Mouse (Mus musculus): ENCODE measurements around the gene Suclg2.

Suclg2 gene

DNA sequence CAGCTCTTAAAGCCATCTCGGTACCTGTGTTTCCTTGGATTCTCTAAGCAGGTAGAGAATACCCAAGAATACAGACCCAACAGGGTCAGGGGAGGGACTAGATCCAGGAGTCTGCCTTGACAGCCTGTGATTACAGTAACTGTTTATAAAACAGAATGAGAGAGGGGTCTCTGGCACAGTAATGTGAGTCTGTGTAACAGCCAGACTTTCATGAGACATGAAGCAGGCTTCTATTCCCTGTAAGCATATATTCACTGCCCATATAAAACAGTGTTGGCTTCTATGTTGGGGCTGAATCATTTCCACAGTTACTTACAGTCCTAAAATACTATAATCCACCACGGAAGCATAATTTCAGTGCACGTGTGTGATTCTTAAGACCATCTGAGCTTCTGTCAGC is 19.3 kb downstream of the Suclg2 start:
- no peak for DNase-seq

- DNase-seq: no peak
These were observed 20.0 kb downstream of the Suclg2 start for GRCm38 (mm10) chr6:95698536-95699162.

DNA sequence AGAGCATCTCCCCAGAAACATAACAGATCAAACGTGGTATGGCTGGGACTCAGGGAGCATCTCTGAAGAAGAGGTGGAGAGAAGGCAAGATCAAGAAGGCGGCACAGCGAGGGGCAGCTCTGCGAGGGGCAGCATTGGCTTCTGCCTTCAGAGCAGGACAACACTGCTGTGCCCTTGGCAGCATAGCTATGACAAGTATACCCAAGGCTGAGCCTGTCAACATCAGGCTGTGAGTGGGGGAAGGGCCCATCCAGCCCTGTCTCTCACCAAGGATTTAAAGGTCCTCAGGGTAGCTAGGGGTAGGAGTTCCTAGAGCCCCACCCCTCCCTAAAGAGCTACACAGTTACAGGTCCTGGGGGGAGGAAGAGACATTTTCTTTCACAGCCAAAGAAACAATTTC is 23.7 kb downstream of the Suclg2 start:
- no peak for DNase-seq

DNA sequence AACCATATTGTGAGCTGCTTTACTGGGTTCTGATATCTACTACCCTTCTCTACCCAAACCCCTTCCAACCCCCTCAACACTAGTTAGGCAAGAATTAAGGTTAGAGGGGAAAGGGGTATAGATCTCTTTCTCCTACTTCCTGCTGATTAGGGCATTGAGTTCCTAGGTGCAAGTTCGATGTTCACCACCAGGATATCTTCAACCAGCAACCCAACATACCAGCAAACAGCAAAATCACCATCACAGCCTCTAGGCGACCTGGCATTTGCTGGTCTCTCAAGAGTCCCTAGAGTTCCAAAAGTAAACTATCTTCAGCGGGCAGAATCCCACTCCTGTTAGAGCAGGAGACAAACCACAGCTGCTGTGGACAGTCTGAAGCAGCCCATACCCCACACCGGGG is 33.4 kb downstream of the Suclg2 start:
- no peak for DNase-seq

DNA sequence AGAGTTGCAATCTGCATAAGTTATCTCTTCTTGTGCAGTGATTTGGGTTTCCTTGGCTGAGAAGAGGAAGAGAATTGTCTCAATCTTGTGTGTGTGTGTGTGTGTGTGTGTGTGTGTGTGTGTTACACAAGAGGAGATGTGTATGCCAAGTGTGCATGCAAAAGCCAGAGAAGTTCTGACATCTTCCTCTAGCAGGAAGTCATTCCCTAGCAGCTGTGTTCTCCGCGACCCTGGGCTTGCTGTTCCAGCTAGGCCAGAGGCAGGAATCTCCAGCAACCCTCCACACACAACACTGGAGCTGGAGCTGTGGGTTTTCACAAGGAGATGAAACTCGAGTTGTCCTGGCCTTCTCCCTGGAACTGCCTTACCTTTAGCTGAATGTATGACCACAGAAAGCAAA is 38.9 kb downstream of the Suclg2 start:
- no peak for DNase-seq

- no peak for DNase-seq
These were observed 39.3 kb downstream of the Suclg2 start for GRCm38 (mm10) chr6:95679261-95679660.

DNA sequence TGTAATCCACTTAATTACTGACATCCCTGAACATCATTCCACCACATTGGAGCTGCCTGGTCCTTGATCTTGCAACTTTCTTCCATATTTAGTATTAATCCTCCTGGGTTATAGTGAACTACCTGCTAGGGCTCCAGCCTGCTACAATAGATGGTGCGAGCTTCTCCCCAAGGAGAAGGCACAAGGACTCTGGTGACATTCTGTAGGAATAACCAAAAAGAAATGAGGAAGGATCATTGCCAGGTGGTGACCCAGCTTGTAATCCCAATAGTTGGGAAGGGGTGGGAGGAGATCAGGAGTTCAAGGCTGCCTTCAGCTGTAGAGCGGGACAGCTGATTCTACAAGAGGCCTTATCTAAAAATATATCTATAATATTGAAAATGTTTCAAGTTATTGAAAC is 41.6 kb downstream of the Suclg2 start:
- DNase-seq: no peak

GRCm38 (mm10) chr6:95676439-95676838 is 42.2 kb downstream of the Suclg2 start:
- DNase-seq: no peak

- DNase-seq: no peak
These were observed 43.4 kb downstream of the Suclg2 start for GRCm38 (mm10) chr6:95675059-95675705.

- no peak for DNase-seq
These were observed 43.9 kb downstream of the Suclg2 start for GRCm38 (mm10) chr6:95674651-95675050.

DNA sequence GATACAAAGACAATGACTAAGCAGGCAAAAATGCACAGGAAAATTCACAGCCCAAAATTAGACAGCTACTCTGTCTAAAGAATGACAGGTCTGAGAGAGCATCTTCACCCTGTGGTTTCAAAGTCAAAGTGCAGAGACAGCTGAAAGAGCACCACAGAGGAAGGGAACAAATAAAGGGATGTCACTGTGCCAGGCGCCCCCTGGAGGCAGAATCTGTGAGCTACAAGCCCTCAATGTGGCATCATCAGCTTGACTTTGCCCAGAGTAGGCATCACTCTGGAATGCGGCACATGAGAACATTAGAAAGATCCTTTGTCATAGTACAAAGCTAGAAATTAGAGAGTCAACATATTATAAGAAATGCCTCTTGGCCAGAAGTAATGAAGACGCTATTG is 49.3 kb downstream of the Suclg2 start:
- DNase-seq: peak; percentile 57

DNA sequence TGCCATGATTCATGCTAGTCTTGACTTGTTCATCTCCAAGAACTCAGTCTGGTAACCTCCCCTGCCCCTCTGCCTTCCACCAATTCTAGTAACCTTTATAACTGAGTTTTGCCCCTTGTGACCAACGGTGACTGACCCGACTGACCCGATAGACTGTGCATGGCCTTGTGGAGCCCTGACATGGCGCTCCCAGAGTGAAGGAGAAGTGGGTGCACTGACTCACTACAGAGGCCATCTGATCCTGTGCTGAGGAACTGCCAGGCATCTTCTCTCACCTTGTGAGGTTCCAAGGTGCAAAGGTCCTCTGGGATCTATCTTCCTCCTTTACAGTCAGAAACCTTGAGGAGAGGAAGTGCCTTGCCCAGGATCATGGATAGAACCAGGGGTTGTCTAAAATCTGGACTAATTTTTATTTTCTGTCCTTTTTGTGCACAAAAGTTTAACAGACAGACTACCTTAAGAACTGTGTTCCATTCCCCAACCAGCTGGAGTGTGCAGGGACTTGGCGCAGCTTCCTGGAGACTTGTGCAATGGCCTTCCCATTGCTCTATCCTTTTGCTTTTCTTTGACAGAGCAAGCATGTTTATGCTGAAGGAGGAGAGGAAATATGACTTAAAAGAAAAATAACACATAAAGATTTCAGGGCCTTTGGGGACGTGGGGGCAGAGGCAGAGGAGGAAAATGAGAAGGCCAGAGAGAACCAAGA is 49.8 kb downstream of the Suclg2 start:
- no peak for DNase-seq

DNA sequence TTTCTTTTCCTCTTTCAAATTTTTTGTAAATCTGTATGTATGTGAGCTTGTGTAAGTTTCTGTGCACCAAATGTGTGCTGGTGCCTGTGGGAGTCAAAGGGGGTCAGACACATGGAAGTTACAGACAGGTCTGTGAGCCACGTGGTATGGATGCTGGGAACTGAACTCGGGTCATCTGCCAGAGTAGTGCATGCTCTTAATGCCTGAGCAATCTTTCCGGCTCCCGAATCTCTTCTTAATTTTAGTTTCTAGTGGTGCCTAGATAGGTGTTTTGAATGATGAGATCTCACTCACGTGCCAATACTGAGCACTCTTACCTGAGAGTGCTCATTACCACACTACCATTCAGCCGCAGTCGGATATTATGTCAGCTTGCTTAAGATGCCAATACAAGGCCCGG is 60.9 kb downstream of the Suclg2 start:
- no peak for DNase-seq

GRCm38 (mm10) chr6:95653662-95654061 is 64.9 kb downstream of the Suclg2 start:
- DNase-seq: no peak

- DNase-seq: no peak
These were observed 65.8 kb downstream of the Suclg2 start for GRCm38 (mm10) chr6:95652774-95653173.

DNA sequence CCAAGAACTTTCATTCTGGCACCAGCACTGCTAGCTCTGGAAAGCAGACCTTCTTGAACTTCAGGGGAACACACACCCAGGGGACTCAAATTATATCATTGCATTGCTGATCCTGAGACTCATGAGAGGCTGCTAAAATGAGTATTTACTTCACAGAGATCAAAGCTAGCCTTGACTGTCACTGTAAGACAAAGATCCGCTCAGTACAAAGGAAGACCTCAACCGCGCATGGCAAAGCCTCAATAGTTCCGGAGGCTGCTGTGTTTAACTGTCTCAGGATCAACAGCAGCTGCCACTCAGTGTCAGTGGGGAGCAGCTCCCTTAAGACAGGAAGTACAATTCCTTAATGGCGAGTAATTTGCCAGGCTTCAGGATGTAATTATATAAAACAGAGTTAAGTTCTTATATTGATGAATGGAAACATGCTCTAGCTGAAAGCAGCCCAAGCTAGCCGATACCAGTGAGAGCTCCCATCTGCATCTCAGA is 67.2 kb downstream of the Suclg2 start:
- peak; percentile 15 for DNase-seq

DNA sequence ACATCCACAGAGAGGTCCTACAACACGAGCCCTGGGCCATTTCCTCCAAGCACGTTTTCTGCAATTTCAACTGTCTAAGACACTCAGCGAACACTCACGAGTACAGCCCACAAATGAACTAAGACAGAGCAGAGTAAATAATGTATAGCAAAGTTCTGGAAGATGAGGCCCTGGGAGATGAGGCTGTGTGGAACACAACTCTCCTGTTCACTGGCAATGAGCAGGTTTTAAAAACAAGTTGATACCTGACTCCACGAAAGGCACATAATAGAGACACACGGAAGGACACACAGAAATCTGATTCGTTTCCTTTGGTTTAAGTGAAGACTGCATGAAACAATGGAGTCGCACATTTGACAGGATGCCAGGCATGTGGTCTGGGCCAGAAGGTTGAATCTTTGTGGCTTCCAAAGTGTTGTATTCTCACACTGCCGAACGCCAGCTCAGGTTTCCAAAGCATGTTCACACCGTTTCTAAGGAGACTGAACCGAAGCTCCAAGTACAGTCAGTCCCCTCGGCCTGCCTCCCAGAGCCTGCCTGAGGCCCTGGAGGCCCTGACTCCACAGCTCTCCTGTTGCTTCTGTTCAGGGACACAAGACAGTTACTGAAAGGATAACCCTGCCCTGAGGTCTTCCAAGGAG is 68.4 kb downstream of the Suclg2 start:
- DNase-seq: no peak

GRCm38 (mm10) chr6:95649123-95649663 is 69.4 kb downstream of the Suclg2 start:
- no peak for DNase-seq

DNA sequence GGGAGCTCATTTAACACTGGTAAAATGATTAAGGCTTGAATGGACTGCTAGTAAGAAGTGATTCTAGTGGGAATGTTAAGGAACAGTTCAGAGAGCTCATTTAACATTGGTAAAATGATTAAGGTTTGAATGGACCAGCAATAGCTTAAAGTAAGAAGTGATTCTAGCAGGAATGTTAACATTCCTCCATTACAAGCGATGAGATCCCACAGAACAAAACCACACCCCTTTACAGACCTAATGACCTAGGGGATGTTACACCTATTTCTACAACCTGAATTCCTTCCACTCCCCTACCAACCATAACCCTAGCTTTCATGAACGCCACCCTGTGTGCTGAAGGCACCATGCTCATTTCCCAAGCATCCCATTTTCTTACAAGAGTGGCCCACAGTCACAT is 81.2 kb downstream of the Suclg2 start:
- DNase-seq: no peak

DNA sequence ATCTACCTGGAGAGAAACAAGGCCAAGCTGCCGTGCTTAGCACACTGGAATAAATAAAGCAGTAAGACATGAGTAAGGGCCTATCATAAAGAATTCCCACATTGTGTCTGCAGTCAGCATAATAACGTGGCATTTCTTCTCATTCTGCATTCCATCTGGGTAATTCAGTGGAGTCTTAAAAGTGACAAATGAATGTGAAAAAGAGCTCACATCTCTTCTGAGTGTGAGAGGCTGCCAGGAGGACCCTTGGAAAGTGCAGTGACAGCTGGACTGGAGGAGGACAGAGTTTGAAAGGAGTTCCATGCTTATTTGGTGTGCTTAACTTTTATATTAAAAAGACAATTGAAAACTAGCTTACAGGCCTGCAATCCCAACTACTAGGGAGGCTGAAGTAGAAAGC is 83.2 kb downstream of the Suclg2 start:
- no peak for DNase-seq

GRCm38 (mm10) chr6:95629071-95629470 is 89.5 kb downstream of the Suclg2 start:
- DNase-seq: no peak

DNA sequence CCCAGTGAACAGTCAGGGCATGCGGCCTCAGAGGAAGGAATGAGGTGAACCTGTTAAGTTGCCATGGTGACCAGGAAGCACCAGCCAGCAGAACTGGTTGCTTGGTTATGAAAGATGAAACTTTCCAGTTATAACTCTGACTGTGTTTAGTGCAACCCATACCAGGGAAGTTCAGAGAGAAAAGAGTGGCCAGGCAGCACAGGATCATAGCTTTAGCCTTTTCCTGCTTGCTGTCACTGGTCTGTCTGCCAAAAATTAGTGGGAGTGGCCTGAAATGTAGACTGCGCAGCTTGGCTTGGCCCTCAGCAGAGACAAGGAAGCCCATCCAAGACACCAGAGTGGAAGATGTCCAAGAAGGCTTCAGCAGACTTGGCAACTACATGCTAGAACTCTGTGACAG is 96.8 kb downstream of the Suclg2 start:
- no peak for DNase-seq

- no peak for DNase-seq
These were observed 97.8 kb downstream of the Suclg2 start for GRCm38 (mm10) chr6:95620804-95621203.
